Mouse (Mus musculus) brain, embryonic 14.5 days (tissue): ENCODE results near the gene Mrto4.

Experiments
- CTCF ChIP-seq: fragments of 200-500 bp; IDR thresholded peaks from 2 replicates; pipeline ENCODE4 v1.5.1; 2012; ENCODE audit warnings: inconsistent platforms, mild to moderate bottlenecking, moderate library complexity, borderline replicate concordance; ENCODE audit not compliant: insufficient read depth, insufficient read length; ENCODE audit errors: extremely low read depth
- POLR2A ChIP-seq: fragments of 200-500 bp; IDR thresholded peaks from 2 replicates; pipeline ENCODE4 v1.6.1; 2012; ENCODE audit warnings: mild to moderate bottlenecking, inconsistent platforms, borderline replicate concordance; ENCODE audit not compliant: poor library complexity, insufficient read depth, insufficient read length, severe bottlenecking; ENCODE audit errors: extremely low read depth

DNA sequence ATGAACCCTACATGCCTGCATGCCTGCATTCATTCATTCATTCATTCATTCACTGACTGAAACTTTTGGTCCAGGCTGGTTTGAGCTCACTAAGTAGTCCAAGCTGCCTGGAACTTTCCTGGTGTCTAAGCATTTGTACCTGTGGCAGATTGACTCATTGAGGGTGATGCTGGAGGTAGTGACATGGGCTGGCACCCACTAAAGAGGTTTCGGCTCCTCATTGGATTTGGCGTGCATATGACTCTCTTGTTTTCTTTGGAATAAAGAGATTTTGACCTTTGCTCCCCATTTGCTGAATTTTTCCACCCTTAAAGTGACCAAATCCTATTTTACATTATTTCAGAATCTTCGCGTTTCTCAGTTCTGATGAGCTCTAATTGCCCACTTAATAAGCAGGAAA, 37.2 kb upstream of the Mrto4 start:
- no peak for TF ChIP-seq CTCF
- no peak for TF ChIP-seq POLR2A
